Mouse (Mus musculus): Measurements from ENCODE around the gene Rasa2.

GRCm38 (mm10) chr9:96674301-96674700, 42.9 kb upstream of the Rasa2 start:
- TF ChIP-seq ZC3H11A (IDR thresholded peaks at IDR 0.05; ENCODE audit: low read depth, low read length) (no peak), USF2 (conservative IDR thresholded peaks at IDR 0.05; ENCODE audit: low read depth, low read length) (no peak), CTCF (conservative IDR thresholded peaks at IDR 0.05 in 1 of 2, IDR thresholded peaks at IDR 0.05 in 1 of 2; ENCODE audit: low read depth in 2 of 2, low read length in 2 of 2) (no peak), EP300 (IDR thresholded peaks at IDR 0.05; ENCODE audit: low read length) (no peak), ETS1 (conservative IDR thresholded peaks at IDR 0.05; ENCODE audit: low read depth, low read length) (no peak), POLR2AphosphoS2 (IDR thresholded peaks at IDR 0.05; ENCODE audit: low read depth, low read length) (no peak), BHLHE40 (IDR thresholded peaks at IDR 0.05; ENCODE audit: low read depth, low read length) (no peak), MAX (IDR thresholded peaks at IDR 0.05; ENCODE audit: low read length) (no peak), MYC (IDR thresholded peaks at IDR 0.05; ENCODE audit: low read depth, low read length) (no peak), POLR2A (IDR thresholded peaks at IDR 0.05; ENCODE audit: low read depth, low read length) (no peak)
